Mouse (Mus musculus): Measurements from ENCODE around the gene Tgfb3. TPM values are rescaled to one million over a fixed set of nuclear protein-coding genes. Genes with fewer than 3 reads are reported as not detected.
A peak's percentile ranks its signal among the peaks of the same experiment; 100 is the strongest.

Gene Tgfb3
- total RNA-seq, 2 experiments from 2014 or later, result not detected

DNA sequence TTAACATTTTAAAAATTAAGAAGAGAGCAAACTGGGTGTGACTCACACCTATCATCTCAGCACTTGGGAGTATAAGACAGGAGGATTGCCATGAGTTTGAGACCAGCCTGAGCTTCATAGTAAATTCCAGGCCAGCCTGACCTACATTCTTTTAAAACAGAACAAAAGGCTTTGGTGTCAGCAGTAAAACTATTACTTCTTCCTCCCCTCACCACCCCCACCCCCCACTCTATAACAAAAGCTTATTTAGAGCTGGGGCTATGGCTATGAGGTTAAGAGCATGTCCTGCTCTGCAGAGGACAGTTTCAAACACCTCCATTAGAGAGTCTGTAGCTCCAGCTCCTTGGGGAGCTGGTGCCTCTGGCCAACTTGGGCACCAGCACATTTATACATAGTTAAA lies 43.3 kb downstream of the Tgfb3 start:
- no peak for ATAC-seq (replicated peaks; ENCODE audit: poor library complexity)

DNA sequence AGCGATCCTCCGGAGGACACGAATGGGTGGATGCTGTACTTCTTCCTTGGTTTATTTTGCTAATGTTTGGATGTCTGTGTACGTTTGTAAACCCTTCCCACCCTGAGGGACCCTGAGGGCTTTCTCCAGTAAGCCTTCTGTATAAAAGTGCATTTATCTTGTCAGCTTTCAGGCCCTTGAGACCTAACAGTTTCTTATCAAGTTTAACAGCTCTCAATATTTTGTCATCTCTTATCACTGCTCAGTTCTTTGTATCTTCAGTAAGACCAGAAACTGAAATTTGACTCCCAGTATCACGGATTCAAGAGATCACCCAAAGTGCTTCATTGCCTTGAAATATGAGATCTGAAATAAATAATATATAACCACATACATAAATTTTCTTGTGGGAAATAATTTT lies 47.9 kb downstream of the Tgfb3 start:
- ATAC-seq (replicated peaks; ENCODE audit: poor library complexity), result peak; percentile 36; the same call in 1 of the 2 replicates

DNA sequence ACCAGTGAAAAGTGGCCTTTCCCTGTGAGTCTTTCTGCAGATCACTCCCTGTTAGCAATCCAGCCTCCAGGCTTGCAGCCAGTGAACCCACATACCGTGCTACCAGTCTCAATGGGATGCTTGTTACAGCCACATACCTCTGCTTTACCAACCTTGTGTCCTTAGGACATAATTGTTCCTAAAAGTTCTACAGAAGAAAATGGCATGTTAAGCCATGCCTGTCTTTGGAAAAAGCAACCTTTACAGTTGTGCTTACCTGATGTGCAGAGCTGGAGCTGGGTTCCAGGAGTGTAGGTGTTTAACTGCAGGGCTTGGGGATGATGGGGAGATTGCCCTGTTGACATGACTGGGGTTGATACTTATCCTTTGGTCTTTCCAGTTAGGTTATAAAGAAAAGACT lies 51.1 kb downstream of the Tgfb3 start:
- no peak for ATAC-seq (replicated peaks; ENCODE audit: poor library complexity)

DNA sequence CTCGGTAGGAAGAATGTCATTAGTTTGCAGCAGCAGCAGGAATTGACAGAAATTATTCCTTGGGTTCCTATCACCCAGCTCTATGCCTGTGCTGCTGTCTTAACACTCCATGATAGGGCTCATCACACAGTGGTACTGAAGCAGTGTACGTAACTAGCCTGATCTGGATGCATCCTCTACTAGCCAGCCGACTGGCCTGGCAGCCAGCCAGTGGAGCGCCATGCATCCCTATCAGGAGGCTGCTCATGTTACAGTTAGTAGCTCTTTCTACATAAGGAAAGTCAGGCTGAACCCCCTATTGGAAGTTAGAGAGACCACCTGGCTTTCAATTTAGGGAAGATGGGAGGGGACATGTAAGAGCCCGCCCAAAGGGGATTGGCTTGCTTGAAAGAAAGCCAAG lies 51.8 kb downstream of the Tgfb3 start:
- ATAC-seq (replicated peaks; ENCODE audit: poor library complexity), result peak; percentile 72

DNA sequence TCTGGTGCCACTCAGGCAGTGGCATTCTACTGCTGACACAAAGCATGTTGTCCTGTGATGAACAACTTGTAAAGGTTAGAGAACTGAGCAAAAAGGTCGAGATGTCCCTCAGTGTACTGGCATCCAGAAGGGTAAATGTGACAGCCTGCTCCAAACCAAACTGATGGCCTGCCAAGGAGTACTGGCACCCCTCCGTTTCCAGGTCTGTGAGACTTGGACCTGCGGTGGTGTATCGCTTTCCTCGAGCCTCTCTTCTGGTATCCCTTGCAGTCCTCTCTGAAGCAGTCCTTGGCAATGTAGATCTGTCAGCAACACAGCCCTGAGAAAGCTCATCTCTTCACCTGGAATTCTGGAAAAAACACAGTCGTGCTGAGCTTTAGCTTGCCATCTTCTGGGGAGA lies 53.4 kb downstream of the Tgfb3 start:
- no peak for ATAC-seq (replicated peaks; ENCODE audit: poor library complexity)

DNA sequence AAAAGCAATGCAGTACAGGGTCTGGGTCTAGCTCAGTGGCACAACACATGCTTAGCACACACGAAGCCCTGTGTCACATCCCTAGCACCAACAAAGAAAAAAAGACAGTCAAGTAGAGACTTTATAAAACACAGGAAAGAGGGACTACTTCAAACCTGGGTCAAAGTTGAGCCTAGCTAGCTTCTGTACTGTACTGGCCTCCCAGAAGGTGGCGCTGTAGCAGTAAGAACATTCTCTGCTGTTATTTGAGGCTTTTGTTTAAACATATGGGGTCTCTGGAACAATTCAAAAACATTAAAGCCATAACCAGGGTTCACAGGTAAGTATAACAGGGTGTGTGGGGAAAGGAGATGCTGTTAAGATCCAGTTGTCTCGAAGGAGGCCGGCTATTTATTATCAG lies 54.4 kb downstream of the Tgfb3 start:
- peak; percentile 47; the same call in 1 of the 2 replicates for ATAC-seq (replicated peaks; ENCODE audit: poor library complexity)

DNA sequence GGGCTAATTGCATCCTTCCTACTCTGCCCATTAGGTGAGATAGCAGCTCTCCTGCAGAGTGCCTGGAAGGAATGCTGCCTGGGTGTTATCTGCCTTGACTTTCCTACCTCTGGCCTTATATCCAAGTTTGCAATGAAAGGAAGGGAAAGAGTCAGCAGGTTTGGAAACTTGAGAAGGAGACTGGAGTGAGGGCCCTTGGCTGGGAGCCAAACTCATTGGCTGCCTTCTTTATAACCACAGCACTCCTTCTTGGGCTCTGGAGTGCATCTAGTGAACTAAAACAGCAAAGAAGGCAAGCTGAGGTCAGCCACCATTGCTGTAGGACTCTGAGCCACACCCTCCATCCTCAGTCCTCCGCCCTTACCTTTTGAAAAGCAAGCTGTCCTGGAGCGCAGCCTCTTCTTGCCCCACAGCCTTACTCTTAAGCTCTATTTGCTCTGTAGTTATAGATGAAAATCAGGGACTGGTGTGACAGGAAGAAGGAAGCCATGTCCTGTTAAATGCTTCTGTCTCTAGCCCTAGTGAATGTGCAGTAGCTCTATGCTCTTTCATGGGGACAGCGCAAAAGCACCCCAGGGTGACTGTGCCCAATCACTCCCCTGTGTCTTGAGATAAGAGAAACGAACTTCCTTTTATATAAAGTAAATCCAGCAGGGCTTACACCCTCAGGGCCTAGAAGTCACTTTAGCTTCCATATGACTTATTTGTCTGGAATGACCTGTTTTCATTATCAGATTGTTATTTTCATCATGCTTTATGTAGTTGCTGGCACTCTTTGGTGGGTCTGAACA lies 55.6 kb downstream of the Tgfb3 start:
- no peak for ATAC-seq (replicated peaks; ENCODE audit: poor library complexity)

DNA sequence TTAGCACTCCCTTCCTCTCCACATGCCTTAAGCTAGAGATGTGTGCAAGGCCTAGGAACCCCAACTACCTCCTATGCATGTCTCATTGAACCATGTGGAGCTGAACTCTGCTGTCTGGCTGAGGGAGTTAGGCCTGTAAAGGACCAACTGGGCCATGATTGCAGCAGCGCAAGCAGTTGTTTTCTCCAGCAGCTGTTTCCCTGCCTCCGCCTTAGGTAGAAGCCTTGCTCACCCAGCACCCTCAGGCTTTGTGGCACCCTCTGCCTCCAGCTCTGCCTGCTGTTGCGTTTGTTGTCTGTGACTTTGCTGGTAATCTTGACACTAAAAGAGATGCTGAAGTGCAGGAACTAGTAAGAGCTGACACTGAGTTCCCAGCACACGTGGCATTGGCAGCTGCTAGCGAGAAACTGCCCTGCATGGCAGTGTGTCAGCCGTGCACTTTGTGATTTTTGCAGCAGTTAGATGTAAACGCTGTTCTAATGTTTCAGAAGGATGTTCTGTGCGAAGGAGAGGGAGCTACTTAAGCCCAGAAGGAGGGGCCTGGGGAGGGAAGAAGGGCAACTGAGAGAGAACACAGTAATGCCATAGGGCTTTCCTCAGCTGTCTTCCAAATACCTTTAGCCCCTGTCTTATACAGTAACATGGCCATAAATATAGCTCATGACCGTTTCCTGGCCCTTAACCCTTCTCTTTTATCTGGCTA lies 56.4 kb downstream of the Tgfb3 start:
- no peak for ATAC-seq (replicated peaks; ENCODE audit: poor library complexity)

DNA sequence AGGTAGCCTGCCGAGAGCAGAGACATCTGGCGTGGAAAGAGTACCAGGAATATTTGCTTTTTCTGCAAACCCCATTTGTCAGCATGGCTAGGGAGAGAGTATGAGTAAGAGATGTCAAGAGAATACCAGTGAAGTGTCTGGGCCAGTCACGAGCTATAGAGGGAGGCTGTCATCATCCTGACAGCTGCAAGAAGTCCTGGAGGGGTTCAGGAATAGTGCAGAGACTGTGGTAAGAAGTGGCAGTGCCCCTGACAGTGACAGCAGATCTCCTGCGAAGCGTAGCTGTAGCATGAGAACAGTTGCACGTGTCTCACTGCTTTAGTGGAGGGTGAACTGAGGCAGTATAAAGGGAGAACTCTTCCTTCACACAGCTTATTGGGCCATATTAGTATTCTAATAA lies 57.3 kb downstream of the Tgfb3 start:
- no peak for ATAC-seq (replicated peaks; ENCODE audit: poor library complexity)

DNA sequence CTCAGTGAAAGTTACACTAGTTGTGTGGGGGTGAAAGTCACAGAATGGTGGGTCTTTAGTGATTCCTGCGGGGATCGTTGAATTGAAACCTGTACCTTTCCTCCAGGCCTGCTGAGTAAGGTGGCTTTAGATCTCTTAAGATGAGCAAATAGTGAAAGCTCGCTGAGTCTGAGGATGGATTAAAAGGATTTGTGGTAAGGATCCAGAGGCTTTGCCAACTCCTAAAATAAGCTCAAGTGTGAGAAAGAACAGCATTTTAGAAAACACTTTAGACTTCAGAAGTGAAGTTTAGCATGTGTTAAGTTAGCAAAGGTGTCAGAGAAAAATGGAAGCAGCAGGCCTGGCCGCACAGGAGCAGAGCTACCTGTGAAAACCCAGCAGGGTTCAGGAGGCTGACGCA lies 61.5 kb downstream of the Tgfb3 start:
- no peak for ATAC-seq (replicated peaks; ENCODE audit: poor library complexity)

DNA sequence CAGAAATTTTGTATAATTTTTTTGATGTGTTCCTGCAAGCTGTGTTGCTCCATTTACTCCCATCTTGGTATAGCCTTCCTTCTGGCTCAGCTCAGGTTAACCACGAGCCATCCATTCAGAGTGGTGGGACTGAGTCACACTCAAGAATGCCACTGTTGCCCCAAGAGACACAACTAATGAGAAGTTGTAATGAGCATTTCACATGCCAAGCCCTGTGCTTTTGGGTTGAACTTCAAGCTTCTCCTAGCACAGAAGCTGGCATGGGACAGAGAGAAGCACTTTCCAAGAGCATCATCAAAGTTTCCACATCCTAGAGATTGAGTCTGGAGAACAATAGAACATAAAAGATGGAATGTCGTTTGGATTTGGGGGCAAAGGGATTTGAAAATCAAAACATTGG lies 63.7 kb downstream of the Tgfb3 start:
- ATAC-seq (replicated peaks; ENCODE audit: poor library complexity), result no peak

DNA sequence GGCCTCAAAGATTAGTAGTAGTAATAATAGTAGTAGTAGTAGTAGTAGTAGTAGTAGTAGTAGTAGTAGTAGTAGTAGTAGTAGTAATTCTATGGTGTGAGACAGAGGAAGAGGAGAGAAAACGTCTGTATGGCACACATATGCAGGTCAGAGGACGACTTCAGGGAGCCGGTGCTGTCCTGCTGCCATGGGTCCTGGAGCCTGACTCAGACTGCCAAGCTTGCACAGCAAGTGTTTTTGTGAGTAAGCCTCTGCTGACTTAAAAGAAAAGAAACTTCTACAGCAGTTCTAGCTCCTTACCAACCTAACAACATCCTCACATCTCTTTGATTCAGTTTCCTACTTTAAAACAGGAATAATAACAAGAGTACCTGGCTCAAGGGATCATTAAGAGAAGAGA lies 64.2 kb downstream of the Tgfb3 start:
- ATAC-seq (replicated peaks; ENCODE audit: poor library complexity), result no peak

DNA sequence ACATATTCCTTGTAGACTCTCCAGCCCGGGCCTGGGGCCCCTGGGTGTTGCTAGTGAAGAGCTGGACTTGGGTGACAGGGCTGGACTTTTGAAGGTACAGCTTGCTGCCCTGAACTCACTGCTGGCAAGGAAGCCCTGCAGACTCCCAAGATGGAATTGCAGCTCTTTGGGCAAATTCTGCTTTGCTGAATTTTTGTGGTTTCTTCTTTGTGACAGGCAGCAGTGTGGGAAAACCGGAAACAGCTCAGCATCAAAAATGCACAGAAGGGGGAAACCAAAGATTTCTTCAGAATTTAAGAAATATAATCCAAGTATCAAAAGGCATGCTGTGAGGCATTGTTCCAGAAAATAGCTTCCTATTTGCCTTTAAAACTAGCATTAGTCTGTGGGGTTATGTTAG lies 64.7 kb downstream of the Tgfb3 start:
- ATAC-seq (replicated peaks; ENCODE audit: poor library complexity), result no peak

DNA sequence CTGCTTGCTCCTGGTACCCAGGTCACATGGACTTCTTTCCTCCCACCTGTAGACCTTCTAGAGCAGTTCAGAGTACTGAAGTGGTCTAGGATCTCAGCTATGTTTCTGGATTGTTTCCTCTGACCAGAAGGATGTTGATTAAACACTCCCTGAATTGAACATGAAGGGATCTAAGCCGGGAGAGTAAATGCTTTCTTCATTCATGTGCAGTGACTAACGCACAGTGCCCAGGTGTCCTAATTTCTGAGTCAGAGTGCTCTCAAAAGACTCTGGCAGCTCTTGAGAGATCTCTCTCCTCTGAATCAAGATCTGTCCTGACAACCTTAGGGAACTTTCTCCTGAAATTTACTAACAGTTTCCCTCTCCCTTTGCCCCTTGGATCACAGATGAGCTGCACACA lies 66.6 kb downstream of the Tgfb3 start:
- no peak for ATAC-seq (replicated peaks; ENCODE audit: poor library complexity)

DNA sequence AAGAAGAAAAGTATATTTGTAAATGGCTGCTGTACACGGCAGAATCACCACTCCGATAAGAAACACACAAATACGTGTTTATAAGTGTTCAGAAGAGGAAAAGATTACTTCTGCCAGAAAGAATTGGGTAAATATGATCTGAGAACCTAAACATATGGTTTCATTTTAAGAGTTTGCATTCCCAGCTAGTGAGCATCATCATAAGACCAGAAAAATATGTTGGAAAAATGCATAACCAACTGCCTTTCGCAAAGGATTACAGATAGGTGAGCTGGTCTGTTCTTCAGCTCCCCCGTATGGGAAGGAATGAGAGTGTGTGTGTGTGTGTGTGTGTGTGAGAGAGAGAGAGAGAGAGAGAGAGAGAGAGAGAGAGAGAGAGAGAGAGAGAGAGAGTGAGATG lies 68.2 kb downstream of the Tgfb3 start:
- ATAC-seq (replicated peaks; ENCODE audit: poor library complexity), result no peak

DNA sequence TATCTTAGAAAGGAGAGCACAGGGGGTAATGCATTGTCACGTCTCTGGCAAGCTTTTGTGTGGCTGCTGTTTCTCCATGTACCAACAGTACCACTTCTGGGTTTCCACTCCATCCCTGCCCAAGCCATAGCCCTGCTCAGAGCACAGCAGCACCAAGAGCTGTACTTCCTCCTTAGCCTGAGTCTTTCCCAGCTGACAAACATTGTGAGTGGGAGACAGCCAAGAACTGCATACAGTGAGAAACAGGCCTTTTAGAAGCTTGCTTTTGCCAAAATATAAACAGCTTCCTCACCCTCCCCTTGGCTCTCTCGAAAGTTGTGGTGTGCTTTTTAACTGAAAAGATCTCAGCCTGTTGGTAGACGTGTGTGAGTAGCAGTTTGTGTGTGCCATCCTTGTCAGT lies 71.5 kb downstream of the Tgfb3 start:
- ATAC-seq (replicated peaks; ENCODE audit: poor library complexity), result no peak

Other genes starting within 250 kb of the Tgfb3 start
- gene Ift43, start 3.5 kb upstream of the Tgfb3 start, total RNA-seq (2015), result 0.57 TPM in 1 of 2 replicates, not detected in the other
- gene Ift43, start 3.5 kb upstream of the Tgfb3 start, total RNA-seq (2017), result 1.2 TPM in 1 of 2 replicates, not detected in the other
- gene Gpatch2l, start 162.8 kb upstream of the Tgfb3 start, total RNA-seq (2015), result 17.1 and 17.6 TPM in 2 replicates
- 23.0 and 27.3 TPM in 2 replicates for gene Gpatch2l, start 162.8 kb upstream of the Tgfb3 start, total RNA-seq (2017)